Mouse (Mus musculus) limb, embryonic 11.5 days (tissue): ENCODE results near the gene Nrip1. TPM values are rescaled to one million over a fixed set of nuclear protein-coding genes. Genes with fewer than 3 reads are reported as not detected.

Experiments used
- ATAC-seq: fragments of 200-750 bp; cut with Nextera tagmentation; 2 replicates; pipeline ENCODE4 v1.8.0; 2017; ENCODE audit warnings: low read depth; ENCODE audit not compliant: insufficient number of reproducible peaks, low FRiP score, low TSS enrichment
- DNase-seq: peaks from one replicate; pipeline ENCODE4 v3.0.0-alpha.2; 2015; ENCODE audit warnings: low spot score
- H3K27ac ChIP-seq: fragments of 300-500 bp; sonication (generic); replicated peaks from 2 replicates; pipeline ENCODE4 v1.5.1; 2014; ENCODE audit warnings: low read depth, mild to moderate bottlenecking, low read length
- H3K27me3 ChIP-seq: fragments of 300-500 bp; sonication (generic); 2 replicates; pipeline ENCODE4 v1.6.1; 2014; ENCODE audit warnings: mild to moderate bottlenecking, low read length, mixed read lengths; ENCODE audit not compliant: control insufficient read depth, insufficient read depth
- H3K36me3 ChIP-seq: fragments of 300-500 bp; sonication (generic); 2 replicates; pipeline ENCODE4 v1.6.1; 2014; ENCODE audit warnings: mild to moderate bottlenecking, low read length, moderate library complexity, mixed read lengths; ENCODE audit not compliant: control insufficient read depth, insufficient read depth
- H3K4me1 ChIP-seq: fragments of 300-500 bp; sonication (generic); 2 replicates; pipeline ENCODE4 v1.6.1; 2014; ENCODE audit warnings: low read length, mixed read lengths; ENCODE audit not compliant: control insufficient read depth, insufficient read depth
- H3K4me2 ChIP-seq: fragments of 300-500 bp; sonication (generic); 2 replicates; pipeline ENCODE4 v1.6.1; 2014; ENCODE audit warnings: low read depth, mild to moderate bottlenecking, moderate library complexity; ENCODE audit not compliant: severe bottlenecking
- H3K4me3 ChIP-seq: fragments of 300-500 bp; sonication (generic); 2 replicates; pipeline ENCODE4 v1.5.1; 2014; ENCODE audit warnings: low read depth, low read length
- H3K9ac ChIP-seq: fragments of 300-500 bp; sonication (generic); 2 replicates; pipeline ENCODE4 v1.6.1; 2014; ENCODE audit warnings: mild to moderate bottlenecking, low read length
- H3K9me3 ChIP-seq: fragments of 300-500 bp; sonication (generic); 2 replicates; pipeline ENCODE4 v1.6.1; 2016; ENCODE audit warnings: low read length; ENCODE audit not compliant: control insufficient read depth
- WGBS: fragments of 180-500 bp; shearing (Covaris S2); extraction: QIAGEN DNeasy Blood & Tissue Kit; methylation state at CpG from one replicate; pipeline ENCODE4 v1.1.7; 2014; 5-methylcytosine and 5-hydroxymethylcytosine counted together
- polyA plus RNA-seq: library from polyadenylated mRNA; unstranded; fragments of >200 nt; fragmentation: Nextera tagmentation; extraction: Ambion mirVana; gene quantifications from 2 replicates; pipeline ENCODE4 v1.2.1, GENCODE M21; 2014

Gene Nrip1
- polyA plus RNA-seq, 1 experiment from 2014 or later = 29.1 TPM

- 95% methylated on average over 11 of the region's 11 CpGs for WGBS
- H3K27me3 ChIP-seq = no peaks in the 10 kb centered on the region
- H3K9ac ChIP-seq = no peak overlapping the region
- H3K4me3 ChIP-seq = no peak overlapping the region
- peaks cover 2% of the 10 kb centered on the region; the same call in 1 of the 2 replicates for H3K36me3 ChIP-seq
- no peak for DNase-seq
- H3K9me3 ChIP-seq = no peaks in the 10 kb centered on the region
- H3K4me2 ChIP-seq = no peak overlapping the region
- no peak overlapping the region for H3K27ac ChIP-seq
- ATAC-seq = no peak
- H3K4me1 ChIP-seq = no peaks in the 10 kb centered on the region
Measured at GRCm38 (mm10) chr16:76336932-76337331, 36.7 kb downstream of the Nrip1 start.

GRCm38 (mm10) chr16:76335913-76336312 lies 37.7 kb downstream of the Nrip1 start:
- no peak overlapping the region for H3K4me3 ChIP-seq
- no peaks in the 10 kb centered on the region for H3K4me1 ChIP-seq
- no peaks in the 10 kb centered on the region for H3K9me3 ChIP-seq
- no peaks in the 10 kb centered on the region for H3K27me3 ChIP-seq
- peaks cover 2% of the 10 kb centered on the region; the same call in 1 of the 2 replicates for H3K36me3 ChIP-seq
- no peak overlapping the region for H3K9ac ChIP-seq
- DNase-seq (no peak), ATAC-seq (no peak)
- H3K27ac ChIP-seq = no peak overlapping the region
- H3K4me2 ChIP-seq = no peak overlapping the region
- 92% methylated on average over 6 of the region's 6 CpGs for WGBS

GRCm38 (mm10) chr16:76332127-76332526 lies 41.5 kb downstream of the Nrip1 start:
- Histone ChIP-seq H3K27ac (no peak overlapping the region), H3K9ac (no peak overlapping the region), H3K4me1 (no peaks in the 10 kb centered on the region), H3K36me3 (peaks cover 2% of the 10 kb centered on the region; the same call in 1 of the 2 replicates), H3K27me3 (no peaks in the 10 kb centered on the region), H3K4me2 (no peak overlapping the region), H3K9me3 (no peaks in the 10 kb centered on the region), H3K4me3 (no peak overlapping the region)
- ATAC-seq (no peak), DNase-seq (no peak)
- 64% methylated on average over 7 of the region's 7 CpGs for WGBS

GRCm38 (mm10) chr16:76331231-76331630 lies 42.4 kb downstream of the Nrip1 start:
- Histone ChIP-seq H3K27me3 (no peaks in the 10 kb centered on the region), H3K9me3 (no peaks in the 10 kb centered on the region), H3K36me3 (no peaks in the 10 kb centered on the region; the same call in 1 of the 2 replicates), H3K4me1 (no peaks in the 10 kb centered on the region), H3K4me2 (no peak overlapping the region), H3K4me3 (no peak overlapping the region), H3K9ac (no peak overlapping the region), H3K27ac (no peak overlapping the region)
- 87% methylated on average over 7 of the region's 7 CpGs for WGBS
- no peak for ATAC-seq
- no peak for DNase-seq

- H3K4me1 ChIP-seq = peaks cover 5% of the 10 kb centered on the region
- no peak for ATAC-seq
- WGBS = 92% methylated on average over 3 of the region's 3 CpGs
- H3K4me2 ChIP-seq = no peak overlapping the region
- H3K27me3 ChIP-seq = no peaks in the 10 kb centered on the region
- no peak for DNase-seq
- no peaks in the 10 kb centered on the region; the same call in 1 of the 2 replicates for H3K36me3 ChIP-seq
- H3K9ac ChIP-seq = no peak overlapping the region
- no peak overlapping the region for H3K27ac ChIP-seq
- H3K4me3 ChIP-seq = no peak overlapping the region
- H3K9me3 ChIP-seq = no peaks in the 10 kb centered on the region
Measured at GRCm38 (mm10) chr16:76325315-76325710, 48.3 kb downstream of the Nrip1 start.

DNA sequence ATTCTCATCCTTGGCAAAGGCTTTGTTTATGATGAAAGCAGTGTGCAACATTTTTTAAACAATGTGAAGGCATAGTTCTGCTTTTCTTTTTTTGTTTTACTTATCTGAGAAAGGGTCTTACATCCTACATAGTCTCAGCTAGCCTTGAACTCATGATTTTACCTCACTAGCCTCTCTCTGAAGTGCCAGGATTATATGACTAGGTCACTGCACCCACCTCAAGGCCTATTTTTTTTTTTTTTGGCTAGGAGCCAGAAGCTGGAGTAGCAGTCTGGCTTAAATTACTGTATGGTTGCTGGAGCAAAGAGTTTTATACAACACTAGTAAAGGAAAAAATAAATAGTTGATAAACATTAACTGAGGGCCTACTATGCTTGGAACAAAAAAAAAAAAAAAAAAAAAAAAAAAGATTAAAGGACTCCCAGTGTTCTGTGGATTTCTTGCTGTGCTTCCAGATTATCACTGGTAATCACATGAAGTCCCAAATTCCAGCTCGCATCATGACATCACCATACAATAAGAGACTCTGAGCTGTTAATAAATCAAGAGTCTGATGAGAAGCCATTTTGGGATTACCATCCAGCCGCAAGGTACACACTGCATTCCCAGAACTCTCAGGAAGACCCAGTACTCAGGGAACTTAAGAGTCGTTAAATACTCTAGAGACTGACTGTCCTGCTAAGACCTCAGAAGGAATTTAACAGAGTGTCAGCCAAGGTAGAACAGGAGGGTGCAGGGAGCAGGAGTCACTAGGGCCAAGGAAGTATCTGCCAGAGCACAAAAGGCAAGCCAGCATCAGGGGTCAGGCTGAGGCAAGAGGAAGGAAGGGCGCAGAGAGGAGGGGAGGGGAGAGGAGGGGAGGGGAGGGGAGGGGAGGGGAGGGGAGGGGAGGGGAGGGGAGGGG lies 49.0 kb downstream of the Nrip1 start:
- Histone ChIP-seq H3K9ac (no peak overlapping the region), H3K4me2 (no peak overlapping the region), H3K36me3 (no peaks in the 10 kb centered on the region; the same call in 1 of the 2 replicates), H3K27me3 (no peaks in the 10 kb centered on the region), H3K27ac (no peak overlapping the region), H3K4me3 (no peak overlapping the region), H3K4me1 (peaks cover 7% of the 10 kb centered on the region), H3K9me3 (no peaks in the 10 kb centered on the region)
- no peak for DNase-seq
- no peak for ATAC-seq
- 81% methylated on average over 3 of the region's 4 CpGs for WGBS

DNA sequence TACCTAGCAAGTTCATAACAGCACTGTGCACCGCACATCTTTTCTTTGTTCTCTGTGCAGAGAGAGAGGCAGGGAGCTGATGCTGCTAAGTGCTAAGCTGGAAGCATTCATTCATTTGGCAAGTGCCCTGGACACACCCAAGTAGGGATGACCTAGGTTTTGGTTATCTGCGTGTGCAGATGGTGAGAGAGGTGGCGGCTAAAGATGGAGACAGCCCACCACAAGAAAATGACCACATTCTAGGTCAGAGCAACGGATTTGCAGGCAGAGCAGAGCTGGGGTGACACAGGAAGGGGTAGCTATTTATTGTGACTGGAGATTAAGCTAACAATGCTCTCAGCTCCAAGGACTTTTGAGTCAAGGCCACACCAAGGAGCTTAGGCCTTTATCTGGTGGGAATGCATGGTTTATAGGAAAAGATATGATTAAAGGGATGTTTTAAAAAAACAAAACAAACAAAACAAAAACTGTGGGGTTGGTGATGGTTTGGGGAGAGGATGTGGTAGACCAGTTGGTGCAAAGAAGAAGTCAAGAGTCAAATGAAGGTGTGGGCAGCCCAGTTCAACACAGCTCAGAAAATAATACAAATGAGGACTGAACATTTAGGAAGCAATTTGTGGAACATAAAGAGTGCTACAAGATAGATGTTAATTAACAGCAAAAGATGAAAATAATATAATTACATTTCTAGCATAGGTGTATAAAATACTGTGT lies 49.9 kb downstream of the Nrip1 start:
- Histone ChIP-seq H3K27ac (no peak overlapping the region), H3K9ac (no peak overlapping the region), H3K9me3 (no peaks in the 10 kb centered on the region), H3K27me3 (no peaks in the 10 kb centered on the region), H3K36me3 (no peaks in the 10 kb centered on the region; the same call in 1 of the 2 replicates), H3K4me2 (no peak overlapping the region), H3K4me3 (no peak overlapping the region), H3K4me1 (peaks cover 9% of the 10 kb centered on the region)
- no peak; the same call in 1 of the 2 replicates for ATAC-seq
- no peak for DNase-seq
- 90% methylated on average over 4 of the region's 4 CpGs for WGBS

- H3K9ac ChIP-seq = no peak overlapping the region
- H3K4me2 ChIP-seq = no peak overlapping the region
- peaks cover 9% of the 10 kb centered on the region for H3K4me1 ChIP-seq
- H3K36me3 ChIP-seq = no peaks in the 10 kb centered on the region; the same call in 1 of the 2 replicates
- H3K9me3 ChIP-seq = no peaks in the 10 kb centered on the region
- no peaks in the 10 kb centered on the region for H3K27me3 ChIP-seq
- no peak overlapping the region for H3K27ac ChIP-seq
- no peak for ATAC-seq
- H3K4me3 ChIP-seq = no peak overlapping the region
- no peak for DNase-seq
- WGBS = 91% methylated on average over 2 of the region's 2 CpGs
Measured at GRCm38 (mm10) chr16:76323141-76323540, 50.5 kb downstream of the Nrip1 start.
